Mouse (Mus musculus) left cerebral cortex, postnatal 25 days (tissue): ENCODE data around the gene Adcy7. TPM values are rescaled to one million over a fixed set of nuclear protein-coding genes. Genes with fewer than 3 reads are reported as not detected.

Experiments
- DNase-seq, 2 experiments: peaks; one replicate each; pipeline ENCODE4 v3.0.0; 2022; ENCODE audit warnings: low spot score in 2 of 2, mixed read lengths in 1 of 2
- intact Hi-C: fragments of 180-260 bp; cut with DNase I; formaldehyde crosslinking; loops from one replicate; pipeline ENCODE4 v1.15.1; 2025
- total RNA-seq, 2 experiments: library from RNA; stranded (reverse); gene quantifications; 2 replicates each; pipeline ENCODE4 v1.2.3; 2021

Adcy7 gene
- total RNA-seq = 1 to 10 TPM; 3.5 to 5.2 TPM

- no peak for DNase-seq
- intact Hi-C loops = loop anchor here (5.0 kb wide), 1 partner anchor 70 kb away; no protein-coding TSS in a partner anchor
These were observed at the start of gene Adcy7 for GRCm38 (mm10) chr8:88272231-88273050. Adcy7 (plus strand) TSS chr8:88272403.

DNA sequence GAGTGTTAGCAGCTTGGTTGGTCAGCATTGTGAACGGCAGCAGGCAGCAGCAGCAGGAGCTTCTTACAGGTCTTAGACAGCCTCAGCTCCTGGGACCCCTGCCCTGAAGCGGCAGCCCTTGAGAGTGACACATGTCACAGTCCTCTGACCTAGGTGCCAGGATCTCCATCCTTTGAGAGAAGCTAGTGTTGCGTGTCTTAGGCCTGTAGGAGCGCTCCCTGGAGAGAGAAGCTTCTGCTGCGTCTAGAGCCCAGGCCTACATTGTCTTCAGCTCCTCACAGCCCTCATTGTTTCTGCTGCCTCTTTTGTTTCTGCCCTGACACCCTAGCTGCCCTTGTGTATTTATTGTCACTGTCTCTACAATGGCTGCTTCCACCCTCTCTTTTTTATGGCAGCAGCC lies 46.8 kb upstream of the Adcy7 start:
- intact Hi-C loops = no loop called here
- no peak for DNase-seq

DNA sequence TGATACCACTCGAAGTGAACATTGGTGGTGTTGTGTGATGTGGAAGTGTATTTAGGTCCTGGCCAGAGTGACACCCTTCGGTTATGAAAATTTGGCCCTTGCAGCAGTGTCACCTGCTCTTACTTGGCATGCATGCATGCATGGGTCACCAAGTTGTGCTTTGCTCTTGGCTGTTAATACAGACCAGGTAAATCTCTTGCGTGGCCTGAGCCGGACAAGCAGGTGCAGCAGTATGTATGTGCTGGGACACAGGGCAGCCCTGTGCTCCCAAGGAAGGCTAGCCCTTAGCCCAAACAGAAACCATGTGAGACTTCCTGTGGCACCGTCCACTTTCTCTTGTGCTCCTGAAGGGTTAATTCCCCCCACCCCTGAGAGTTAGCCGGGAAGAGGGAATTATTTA lies 44.4 kb upstream of the Adcy7 start:
- intact Hi-C loops = no loop called here
- DNase-seq = no peak

DNA sequence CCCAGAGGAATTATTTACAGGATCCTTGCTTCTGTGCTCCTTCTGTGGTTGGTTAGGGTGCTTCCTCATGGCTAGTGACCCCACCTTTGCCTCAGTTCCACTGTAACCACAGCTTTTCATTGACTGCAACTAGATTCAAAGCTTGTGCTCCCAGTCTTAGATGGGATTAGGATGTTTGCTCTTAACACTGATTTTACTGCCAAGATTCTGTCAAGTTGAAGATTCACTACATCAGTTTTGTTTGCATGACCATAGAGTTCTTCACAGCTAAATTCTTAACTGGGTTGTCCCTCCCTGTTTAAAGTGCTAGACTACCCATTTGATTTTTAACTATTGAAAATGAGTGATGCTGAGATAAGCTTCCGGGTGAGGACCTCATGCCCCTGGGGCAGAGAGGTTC lies 43.9 kb upstream of the Adcy7 start:
- intact Hi-C loops = no loop called here
- no peak for DNase-seq

- intact Hi-C loops = no loop called here
- no peak for DNase-seq
These were observed 43.4 kb upstream of the Adcy7 start for GRCm38 (mm10) chr8:88228800-88229199.

DNA sequence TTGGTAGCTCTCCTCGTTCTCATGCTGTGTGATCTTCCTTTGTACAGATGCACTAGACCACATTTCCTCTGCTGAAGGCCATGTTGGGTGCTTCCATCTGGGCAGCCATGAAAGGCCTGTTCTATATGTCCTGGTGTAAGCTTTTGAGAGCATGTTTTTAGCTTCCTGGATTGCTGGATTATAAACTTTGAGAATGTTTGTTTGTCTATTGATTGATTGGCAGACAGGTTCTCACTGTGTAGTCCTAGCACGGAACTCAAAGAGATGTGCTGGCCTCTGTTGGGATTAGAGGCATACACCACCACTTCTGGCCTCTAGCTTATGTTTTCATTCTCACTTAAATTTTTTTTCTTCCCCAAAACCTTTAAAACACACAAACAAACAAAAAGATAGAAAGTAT lies 35.5 kb upstream of the Adcy7 start:
- DNase-seq = no peak
- intact Hi-C loops = no loop called here

GRCm38 (mm10) chr8:88237606-88238005 lies 34.6 kb upstream of the Adcy7 start:
- no peak for DNase-seq
- intact Hi-C loops = no loop called here

DNA sequence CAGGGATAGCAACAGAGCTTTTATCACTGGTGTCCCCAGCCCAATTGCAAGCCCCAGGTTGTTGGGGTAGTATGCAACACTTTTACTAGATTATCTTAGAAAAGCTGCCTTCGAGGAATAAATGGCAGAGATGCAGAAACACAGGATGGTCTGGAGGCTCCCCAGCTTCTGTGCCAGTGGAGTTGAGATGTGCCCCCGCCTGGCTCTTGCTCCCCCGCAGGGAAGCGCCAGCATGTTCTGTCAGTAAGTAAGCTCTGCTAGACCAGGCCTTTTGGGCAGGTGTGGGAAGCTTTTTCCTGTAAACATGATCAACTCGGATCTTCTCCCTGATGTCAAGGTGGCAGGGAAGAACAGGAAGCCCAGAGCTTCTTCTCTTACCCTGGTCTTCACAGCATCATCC lies 32.9 kb upstream of the Adcy7 start:
- peak in 1 of 2 experiments; percentile 21 for DNase-seq

GRCm38 (mm10) chr8:88241871-88242270 lies 30.3 kb upstream of the Adcy7 start:
- no peak for DNase-seq
- intact Hi-C loops = loop anchor here (5.0 to 10.0 kb wide), 2 partner anchors 40 to 77 kb away; no protein-coding TSS in a partner anchor

More for the DNA sequence above, 32.9 kb upstream of the Adcy7 start:
- intact Hi-C loops = no loop called here

- intact Hi-C loops = loop anchor here (5.0 to 10.0 kb wide), 2 partner anchors 42 to 79 kb away; no protein-coding TSS in a partner anchor
- DNase-seq = peak; percentile 39 to 63
These were observed 27.9 kb upstream of the Adcy7 start for GRCm38 (mm10) chr8:88244298-88244697.

DNA sequence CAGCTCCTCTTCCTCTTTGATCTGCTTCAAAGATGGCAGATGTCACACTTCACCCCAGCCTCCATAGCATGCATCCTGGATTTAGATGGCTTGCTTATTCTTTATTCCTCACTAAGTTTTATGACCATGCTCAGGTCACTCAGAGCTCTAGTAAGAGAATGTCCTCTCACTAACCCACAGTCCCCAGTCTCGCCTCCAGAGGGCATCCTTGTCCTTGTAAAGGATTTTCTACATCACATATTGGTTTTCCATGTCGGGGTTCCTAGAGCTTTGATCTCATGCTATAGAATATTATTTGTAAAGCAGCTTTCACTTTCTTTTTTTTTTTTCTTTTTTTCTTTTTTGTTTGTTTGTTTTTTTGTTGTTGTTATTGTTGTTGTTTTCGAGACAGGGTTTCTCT lies 19.4 kb upstream of the Adcy7 start:
- DNase-seq = no peak
- intact Hi-C loops = no loop called here

DNA sequence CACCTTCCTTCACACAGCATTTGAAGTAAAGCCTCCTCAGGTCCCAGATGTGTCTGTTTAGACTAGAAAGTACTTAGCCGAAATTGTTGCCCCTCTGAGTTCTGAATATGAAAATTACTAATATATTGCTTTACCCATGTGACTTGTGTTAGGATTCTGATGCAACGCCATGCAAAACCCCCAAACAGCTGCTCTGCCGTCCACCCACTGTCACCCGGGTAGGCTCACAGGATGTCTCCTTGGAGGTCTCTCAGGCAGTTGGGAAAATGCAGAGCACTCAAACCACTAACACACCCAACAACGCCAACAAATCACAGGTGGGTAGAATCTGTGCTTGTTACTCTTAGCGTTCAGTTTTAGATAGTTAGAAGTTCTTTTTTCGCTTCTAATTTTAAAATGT lies 17.2 kb upstream of the Adcy7 start:
- DNase-seq = no peak
- intact Hi-C loops = no loop called here

DNA sequence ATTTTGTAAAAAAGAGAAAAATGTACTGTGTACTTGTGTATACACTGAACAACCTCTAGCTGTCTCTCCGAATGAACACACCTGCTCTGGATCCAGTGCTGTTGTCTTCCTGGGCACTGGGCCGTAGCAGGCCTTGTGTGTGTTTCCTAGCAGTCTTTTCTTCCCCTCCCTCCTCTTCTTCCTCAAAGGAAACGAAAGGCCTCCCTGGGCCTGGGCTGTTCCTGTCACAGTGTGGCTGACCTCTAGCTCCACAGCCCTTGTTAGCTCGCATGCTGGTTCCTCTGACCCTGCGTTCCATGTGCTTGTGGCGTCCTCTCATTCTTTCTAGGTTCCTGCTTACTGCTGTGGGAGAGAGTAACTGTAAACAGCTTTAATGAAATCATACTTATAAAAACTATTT lies 14.2 kb upstream of the Adcy7 start:
- DNase-seq = no peak
- intact Hi-C loops = no loop called here

GRCm38 (mm10) chr8:88258544-88258943 lies 13.7 kb upstream of the Adcy7 start:
- intact Hi-C loops = no loop called here
- DNase-seq = no peak

GRCm38 (mm10) chr8:88260466-88260980 lies 11.7 kb upstream of the Adcy7 start:
- intact Hi-C loops = loop anchor here (10.0 kb wide), 1 partner anchor 494 kb away; no protein-coding TSS in a partner anchor
- DNase-seq = no peak

- intact Hi-C loops = loop anchor here (10.0 kb wide), 1 partner anchor 492 kb away; no protein-coding TSS in a partner anchor
- DNase-seq = peak in 1 of 2 experiments; percentile 23
These were observed 9.2 kb upstream of the Adcy7 start for GRCm38 (mm10) chr8:88262831-88263635.

DNA sequence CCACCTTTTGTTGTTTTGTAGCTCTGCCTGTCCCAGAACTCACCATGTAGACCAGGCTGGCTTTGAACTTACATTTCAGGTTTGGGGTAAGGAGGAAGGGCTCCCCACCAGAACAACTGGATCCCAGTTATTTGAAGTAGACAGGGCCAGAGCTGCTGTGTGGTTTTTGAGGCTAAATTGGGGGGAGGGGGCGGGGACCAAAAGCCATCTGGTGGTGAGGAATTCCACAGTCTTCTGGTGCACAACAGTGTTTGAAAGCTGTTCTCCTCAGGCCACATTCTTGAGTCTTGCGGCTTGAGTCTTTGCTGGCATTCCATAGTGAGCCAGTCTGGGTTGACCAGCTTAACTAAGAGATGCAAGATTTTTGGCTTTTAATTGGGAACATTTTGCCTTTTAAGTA lies 6.7 kb upstream of the Adcy7 start:
- intact Hi-C loops = loop anchor here (10.0 kb wide), 1 partner anchor 489 kb away; no protein-coding TSS in a partner anchor
- DNase-seq = no peak

DNA sequence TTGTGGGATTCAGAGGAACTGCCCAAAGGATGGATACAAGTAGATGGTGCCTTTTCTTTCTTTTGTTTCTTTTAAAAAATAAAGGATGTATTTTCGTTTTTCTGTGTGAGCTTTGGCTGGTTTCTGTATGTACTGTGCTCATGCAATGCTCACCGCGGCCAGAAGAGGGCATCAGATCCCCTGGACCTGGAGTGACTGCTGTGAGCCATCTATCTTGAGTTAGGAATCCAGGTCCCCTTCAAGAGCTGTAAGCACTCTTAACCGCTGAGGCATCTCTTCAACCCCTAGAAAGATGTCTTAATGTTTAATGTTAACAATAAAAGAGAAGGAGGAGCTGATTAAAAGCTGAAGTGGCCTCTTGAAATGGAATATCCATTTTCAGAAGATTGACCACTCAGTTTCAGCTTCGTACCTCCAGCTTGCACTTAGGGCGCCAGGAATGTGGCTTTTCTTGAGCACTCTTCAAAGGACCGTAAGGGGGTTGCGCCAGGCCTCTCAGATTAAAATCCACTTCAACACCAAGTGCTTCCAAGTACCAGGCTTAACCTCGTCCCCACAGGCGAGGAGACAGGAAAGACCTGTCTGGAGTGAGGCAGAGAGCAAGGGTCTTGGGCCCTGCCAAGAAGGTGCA lies 5.9 kb upstream of the Adcy7 start:
- peak; percentile 83 to 88 for DNase-seq
- intact Hi-C loops = loop anchor here (2.0 to 10.0 kb wide), 3 partner anchors 95 to 489 kb away; no protein-coding TSS in a partner anchor

- intact Hi-C loops = loop anchor here (2.0 to 10.0 kb wide), 3 partner anchors 94 to 488 kb away; no protein-coding TSS in a partner anchor
- DNase-seq = no peak
These were observed 5.3 kb upstream of the Adcy7 start for GRCm38 (mm10) chr8:88266801-88267403.
